Mouse (Mus musculus) stomach, embryonic 16.5 days (tissue): ENCODE measurements around the gene Stxbp3. TPM values are rescaled to one million over a fixed set of nuclear protein-coding genes. Genes with fewer than 3 reads are reported as not detected.
A peak's percentile ranks its signal among the peaks of the same experiment; 100 is the strongest.

Experiments
- ATAC-seq: fragments of 200-750 bp; cut with Nextera tagmentation; 2 replicates; pipeline ENCODE4 v1.8.0; 2017; ENCODE audit warnings: moderate number of reproducible peaks, moderate TSS enrichment; ENCODE audit not compliant: insufficient read depth, low FRiP score
- H3K27ac ChIP-seq: fragments of 300-500 bp; sonication (generic); 2 replicates; pipeline ENCODE4 v1.5.1; 2014; ENCODE audit warnings: low read length
- H3K27me3 ChIP-seq: fragments of 300-500 bp; sonication (generic); 2 replicates; pipeline ENCODE4 v1.6.1; 2014; ENCODE audit warnings: low read length, control low read depth, mixed read lengths; ENCODE audit not compliant: control insufficient read depth, insufficient read depth
- H3K36me3 ChIP-seq: fragments of 300-500 bp; sonication (generic); 2 replicates; pipeline ENCODE4 v1.6.1; 2014; ENCODE audit warnings: low read length; ENCODE audit not compliant: control insufficient read depth, insufficient read depth
- H3K4me1 ChIP-seq: fragments of 300-500 bp; sonication (generic); 2 replicates; pipeline ENCODE4 v1.6.1; 2014; ENCODE audit warnings: low read length, control low read depth, mixed read lengths; ENCODE audit not compliant: control insufficient read depth, insufficient read depth
- H3K4me2 ChIP-seq: fragments of 300-500 bp; sonication (generic); 2 replicates; pipeline ENCODE4 v1.6.1; 2014; ENCODE audit warnings: low read depth, low read length, mixed read lengths
- H3K4me3 ChIP-seq: fragments of 300-500 bp; sonication (generic); replicated peaks from 2 replicates; pipeline ENCODE4 v1.5.1; 2014; ENCODE audit warnings: mild to moderate bottlenecking, low read length
- H3K9ac ChIP-seq: fragments of 300-500 bp; sonication (generic); 2 replicates; pipeline ENCODE4 v1.6.1; 2014; ENCODE audit warnings: low read length
- H3K9me3 ChIP-seq: fragments of 300-500 bp; sonication (generic); replicated peaks from 2 replicates; pipeline ENCODE4 v1.6.1; 2016; ENCODE audit warnings: low read length, control low read depth; ENCODE audit not compliant: control insufficient read depth
- WGBS: fragments of 180-500 bp; shearing (Covaris S2); extraction: QIAGEN DNeasy Blood & Tissue Kit; methylation state at CpG from one replicate; pipeline ENCODE4 v1.1.7; 2014; 5-methylcytosine and 5-hydroxymethylcytosine counted together
- polyA plus RNA-seq: library from polyadenylated mRNA; unstranded; fragments of >200 nt; fragmentation: Nextera tagmentation; extraction: Ambion mirVana; gene quantifications from 2 replicates; pipeline ENCODE4 v1.2.1, GENCODE M21; 2015

Gene Stxbp3
- polyA plus RNA-seq, 1 experiment from 2014 or later: 44.6 TPM

DNA sequence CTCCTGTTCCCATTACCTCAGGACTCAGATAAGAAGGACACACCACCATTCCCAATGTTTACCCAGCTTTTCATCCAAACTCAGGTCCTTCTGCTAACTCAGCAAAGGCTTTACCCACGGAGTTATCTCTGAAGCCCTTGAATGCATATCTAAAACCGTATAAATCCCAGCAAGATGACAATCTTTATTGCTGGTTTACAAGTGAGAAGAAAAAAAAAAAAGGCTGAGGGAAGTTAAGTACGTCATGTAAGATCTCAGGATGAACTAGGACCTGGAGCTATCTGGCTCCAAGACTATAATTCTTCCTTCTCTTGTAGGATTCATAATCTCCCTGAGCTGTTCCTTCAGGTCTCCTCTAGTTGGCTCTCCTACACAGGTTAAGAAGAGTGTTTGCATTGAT is 11.2 kb upstream of the Stxbp3 start:
- Histone ChIP-seq H3K4me2 (no peak overlapping the region), H3K27me3 (no peaks in the 10 kb centered on the region), H3K9me3 (no peaks in the 10 kb centered on the region), H3K9ac (no peak overlapping the region), H3K4me3 (no peak overlapping the region), H3K27ac (no peak overlapping the region), H3K36me3 (no peaks in the 10 kb centered on the region), H3K4me1 (peaks cover 6% of the 10 kb centered on the region)
- ATAC-seq: no peak
- WGBS: 47% methylated on average over 3 of the region's 3 CpGs

DNA sequence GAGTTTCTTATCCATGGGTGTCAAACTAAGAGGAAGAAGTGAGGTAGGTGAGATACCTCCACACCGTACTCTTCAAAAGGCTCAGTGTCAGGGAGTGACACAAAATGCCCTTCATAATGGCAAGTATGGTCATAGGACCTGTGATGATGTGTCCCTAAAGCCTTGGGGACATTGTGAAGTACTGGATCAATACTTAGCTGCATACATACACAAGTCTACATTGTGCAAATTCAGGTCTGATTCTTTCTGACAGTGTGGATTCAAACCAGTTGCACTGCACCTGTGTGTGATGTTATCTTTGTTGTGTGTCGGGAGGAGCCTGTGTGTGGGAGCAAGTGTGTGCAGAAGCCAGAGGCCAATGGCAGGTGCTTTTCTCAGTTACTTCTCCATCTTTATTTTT is 10.7 kb upstream of the Stxbp3 start:
- H3K9me3 ChIP-seq: no peaks in the 10 kb centered on the region
- no peak overlapping the region for H3K27ac ChIP-seq
- no peak overlapping the region for H3K4me2 ChIP-seq
- 75% methylated on average over 2 of the region's 2 CpGs for WGBS
- H3K27me3 ChIP-seq: no peaks in the 10 kb centered on the region
- H3K4me3 ChIP-seq: no peak overlapping the region
- no peaks in the 10 kb centered on the region for H3K36me3 ChIP-seq
- no peak overlapping the region for H3K9ac ChIP-seq
- H3K4me1 ChIP-seq: peaks cover 6% of the 10 kb centered on the region
- ATAC-seq: no peak

DNA sequence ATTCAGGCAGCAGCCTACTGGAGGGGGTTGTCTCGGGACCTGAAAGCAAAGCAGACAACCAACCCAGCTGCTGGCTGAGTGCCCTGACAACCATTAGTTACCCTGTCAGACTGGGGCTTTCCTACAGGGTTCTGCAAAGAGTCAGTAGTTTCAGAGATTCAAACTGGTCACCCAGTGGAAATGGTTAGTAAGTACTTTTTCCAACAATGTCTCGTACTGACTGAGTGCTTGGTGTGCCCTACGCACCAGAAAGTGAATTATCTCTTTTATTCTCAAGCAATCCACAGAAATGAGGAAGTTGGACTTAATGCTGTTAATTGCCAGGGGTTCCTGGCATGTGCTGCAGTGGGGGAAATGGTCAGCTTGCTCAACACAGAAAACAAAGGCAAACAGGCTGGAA is 10.2 kb upstream of the Stxbp3 start:
- no peak overlapping the region for H3K27ac ChIP-seq
- 23% methylated on average over 3 of the region's 3 CpGs for WGBS

DNA sequence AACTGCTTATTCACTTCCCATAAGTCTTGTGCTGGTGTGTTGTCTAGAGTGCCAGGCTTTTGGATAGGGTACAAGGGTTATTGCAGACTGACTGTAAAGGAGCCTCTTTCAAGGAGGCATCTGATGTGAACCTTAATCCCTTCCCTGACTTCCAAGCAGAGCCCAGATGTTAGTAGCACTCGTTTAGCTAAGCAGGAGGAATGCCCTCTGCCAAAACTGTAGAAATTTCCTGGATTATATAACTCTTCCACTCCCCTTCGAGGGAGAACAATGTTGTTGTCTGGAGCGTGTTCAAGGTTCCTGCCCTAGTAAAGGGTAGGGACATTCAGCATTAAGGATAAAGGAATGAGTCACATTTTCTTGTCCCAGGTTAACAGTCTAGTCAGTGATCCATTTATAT is 6.3 kb upstream of the Stxbp3 start:
- H3K9me3 ChIP-seq: no peaks in the 10 kb centered on the region
- no peaks in the 10 kb centered on the region for H3K36me3 ChIP-seq
- H3K27me3 ChIP-seq: no peaks in the 10 kb centered on the region
- ATAC-seq: no peak
- H3K4me3 ChIP-seq: no peak overlapping the region
- 54% methylated on average over 3 of the region's 3 CpGs for WGBS
- H3K4me2 ChIP-seq: no peak overlapping the region
- H3K4me1 ChIP-seq: no peaks in the 10 kb centered on the region; the same call in 1 of the 2 replicates
- H3K27ac ChIP-seq: no peak overlapping the region
- H3K9ac ChIP-seq: no peak overlapping the region

More for the DNA sequence above, 10.2 kb upstream of the Stxbp3 start:
- no peaks in the 10 kb centered on the region for H3K27me3 ChIP-seq
- 0 out of 2 replicates have a peak, but pooled peaks have one; percentile 45 for ATAC-seq
- no peak overlapping the region for H3K9ac ChIP-seq
- no peaks in the 10 kb centered on the region for H3K9me3 ChIP-seq
- H3K4me3 ChIP-seq: no peak overlapping the region
- H3K4me2 ChIP-seq: no peak overlapping the region
- no peaks in the 10 kb centered on the region for H3K36me3 ChIP-seq
- peaks cover 3% of the 10 kb centered on the region for H3K4me1 ChIP-seq

- H3K27ac ChIP-seq: no peak overlapping the region
- H3K36me3 ChIP-seq: no peaks in the 10 kb centered on the region
- H3K9me3 ChIP-seq: no peaks in the 10 kb centered on the region
- no peak overlapping the region for H3K4me3 ChIP-seq
- no peak overlapping the region for H3K9ac ChIP-seq
- H3K4me2 ChIP-seq: no peak overlapping the region
- WGBS: 73% methylated on average over 5 of the region's 5 CpGs
- ATAC-seq: no peak
- no peaks in the 10 kb centered on the region for H3K27me3 ChIP-seq
- H3K4me1 ChIP-seq: no peaks in the 10 kb centered on the region
Measured at GRCm38 (mm10) chr3:108844521-108844920, 4.2 kb upstream of the Stxbp3 start.

DNA sequence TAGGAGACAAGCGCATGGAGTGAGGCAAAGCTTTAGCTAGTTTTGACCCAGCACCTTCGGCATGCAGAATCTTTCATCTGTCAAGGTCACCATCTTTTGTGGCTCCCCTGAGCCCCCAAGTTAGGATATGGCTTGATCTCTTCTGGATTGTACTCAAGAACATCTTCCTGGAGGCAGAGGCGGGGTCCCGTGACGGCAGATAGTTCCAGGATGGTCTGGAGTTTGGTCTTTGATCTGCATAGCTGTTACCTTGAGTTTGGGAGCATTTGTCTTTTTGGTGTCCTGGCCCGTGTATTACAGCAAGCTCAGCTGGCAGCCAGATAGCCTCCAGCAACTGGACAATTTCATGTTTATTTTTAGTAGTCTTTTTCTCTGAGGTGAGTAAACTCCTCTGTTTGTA is 3.7 kb upstream of the Stxbp3 start:
- H3K4me2 ChIP-seq: no peak overlapping the region
- no peaks in the 10 kb centered on the region for H3K27me3 ChIP-seq
- WGBS: 83% methylated on average over 6 of the region's 6 CpGs
- ATAC-seq: no peak
- no peaks in the 10 kb centered on the region for H3K36me3 ChIP-seq
- no peaks in the 10 kb centered on the region for H3K9me3 ChIP-seq
- H3K27ac ChIP-seq: no peak overlapping the region
- H3K4me1 ChIP-seq: peaks cover 3% of the 10 kb centered on the region
- H3K4me3 ChIP-seq: no peak overlapping the region
- no peak overlapping the region for H3K9ac ChIP-seq

GRCm38 (mm10) chr3:108840716-108841054 is 359 bp upstream of the Stxbp3 start:
- H3K9me3 ChIP-seq: no peaks in the 10 kb centered on the region
- H3K4me1 ChIP-seq: peaks cover 18% of the 10 kb centered on the region
- WGBS: 58% methylated on average over 4 of the region's 4 CpGs
- H3K36me3 ChIP-seq: 0 out of 2 replicates have a peak, but pooled peaks cover 5% of the 10 kb centered on the region
- ATAC-seq: no peak; the same call in 1 of the 2 replicates
- H3K4me2 ChIP-seq: no peak overlapping the region
- H3K9ac ChIP-seq: no peak overlapping the region
- no peaks in the 10 kb centered on the region for H3K27me3 ChIP-seq
- no peak overlapping the region for H3K27ac ChIP-seq
- H3K4me3 ChIP-seq: no peak overlapping the region

DNA sequence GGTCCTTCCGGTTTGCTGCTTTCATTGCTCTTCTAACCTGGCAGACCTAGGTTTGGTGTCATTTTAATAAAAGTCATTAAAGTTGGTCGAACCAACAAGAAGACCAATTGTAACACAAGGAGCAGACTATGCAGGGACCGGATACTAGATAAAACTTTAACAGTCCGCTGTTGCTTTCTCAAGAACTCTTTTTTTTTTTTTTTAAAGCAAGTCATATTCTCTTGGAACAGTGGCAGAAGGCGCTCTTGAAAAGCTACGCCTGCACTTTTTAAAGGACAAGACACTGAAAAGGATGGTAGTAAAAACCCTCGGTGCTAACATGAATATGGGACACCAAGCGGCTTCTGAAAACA is 703 bp downstream of the Stxbp3 start:
- peak overlapping the region; percentile 65 for H3K4me2 ChIP-seq
- peak overlapping the region; percentile 86 for H3K9ac ChIP-seq
- no peak for ATAC-seq
- H3K27me3 ChIP-seq: no peaks in the 10 kb centered on the region
- 0 out of 2 replicates have a peak, but pooled peaks cover 5% of the 10 kb centered on the region for H3K36me3 ChIP-seq
- H3K9me3 ChIP-seq: no peaks in the 10 kb centered on the region
- H3K4me3 ChIP-seq: peak overlapping the region; percentile 83
- H3K27ac ChIP-seq: peak overlapping the region; percentile 93
- WGBS: 4% methylated on average over 8 of the region's 8 CpGs
- H3K4me1 ChIP-seq: peaks cover 18% of the 10 kb centered on the region

- Histone ChIP-seq H3K9me3 (no peaks in the 10 kb centered on the region), H3K4me3 (peak overlapping the region; percentile 83), H3K36me3 (0 out of 2 replicates have a peak, but pooled peaks cover 5% of the 10 kb centered on the region), H3K9ac (no peak overlapping the region; the same call in 1 of the 2 replicates), H3K27me3 (no peaks in the 10 kb centered on the region), H3K4me2 (peak overlapping the region; percentile 65), H3K27ac (no peak overlapping the region), H3K4me1 (peaks cover 18% of the 10 kb centered on the region)
- WGBS: 75% methylated on average over 7 of the region's 7 CpGs
- no peak for ATAC-seq
Measured at GRCm38 (mm10) chr3:108838980-108839379, 1.3 kb downstream of the Stxbp3 start.

- no peak for ATAC-seq
- no peak overlapping the region for H3K27ac ChIP-seq
- H3K9ac ChIP-seq: no peak overlapping the region
- H3K4me2 ChIP-seq: no peak overlapping the region
- H3K4me3 ChIP-seq: no peak overlapping the region
- H3K36me3 ChIP-seq: 0 out of 2 replicates have a peak, but pooled peaks cover 5% of the 10 kb centered on the region
- H3K9me3 ChIP-seq: no peaks in the 10 kb centered on the region
- no peaks in the 10 kb centered on the region for H3K27me3 ChIP-seq
- 86% methylated on average over 6 of the region's 6 CpGs for WGBS
- H3K4me1 ChIP-seq: peaks cover 18% of the 10 kb centered on the region
Measured at GRCm38 (mm10) chr3:108836931-108837330, 3.4 kb downstream of the Stxbp3 start.
